Mouse (Mus musculus) forebrain, embryonic 16.5 days (tissue): Measurements from ENCODE around the gene Nsun4. TPM values are rescaled to one million over a fixed set of nuclear protein-coding genes. Genes with fewer than 3 reads are reported as not detected.

Experiments
- ATAC-seq: fragments of 200-750 bp; cut with Nextera tagmentation; 2 replicates; pipeline ENCODE4 v1.8.0; 2017; ENCODE audit warnings: mild to moderate bottlenecking, moderate library complexity
- H3K27ac ChIP-seq: fragments of 300-500 bp; sonication (generic); 2 replicates; pipeline ENCODE4 v1.5.1; 2014; ENCODE audit warnings: low read length, control low read depth
- H3K27me3 ChIP-seq: fragments of 300-500 bp; sonication (generic); replicated peaks from 2 replicates; pipeline ENCODE4 v1.6.1; 2014; ENCODE audit warnings: low read length; ENCODE audit not compliant: control insufficient read depth, insufficient read depth
- H3K36me3 ChIP-seq: fragments of 300-500 bp; sonication (generic); 2 replicates; pipeline ENCODE4 v1.6.1; 2014; ENCODE audit not compliant: control insufficient read depth, insufficient read depth
- H3K4me1 ChIP-seq: fragments of 300-500 bp; sonication (generic); replicated peaks from 2 replicates; pipeline ENCODE4 v1.6.1; 2014; ENCODE audit warnings: low read length; ENCODE audit not compliant: control insufficient read depth, insufficient read depth
- H3K4me2 ChIP-seq: fragments of 300-500 bp; sonication (generic); 2 replicates; pipeline ENCODE4 v1.6.1; 2014; ENCODE audit warnings: mild to moderate bottlenecking, low read length, control low read depth
- H3K4me3 ChIP-seq: fragments of 300-500 bp; sonication (generic); replicated peaks from 2 replicates; pipeline ENCODE4 v1.5.1; 2014; ENCODE audit warnings: mild to moderate bottlenecking, low read length, control low read depth
- H3K9ac ChIP-seq: fragments of 300-500 bp; sonication (generic); replicated peaks from 2 replicates; pipeline ENCODE4 v1.6.1; 2014; ENCODE audit warnings: low read depth, low read length, control low read depth
- H3K9me3 ChIP-seq: fragments of 300-500 bp; sonication (generic); 2 replicates; pipeline ENCODE4 v1.6.1; 2016; ENCODE audit warnings: low read length; ENCODE audit not compliant: control insufficient read depth
- WGBS: fragments of 180-500 bp; shearing (Covaris S2); extraction: QIAGEN DNeasy Blood & Tissue Kit; methylation state at CpG from one replicate; pipeline ENCODE4 v1.1.7; 2014; 5-methylcytosine and 5-hydroxymethylcytosine counted together
- polyA plus RNA-seq: library from polyadenylated mRNA; unstranded; fragments of >200 nt; fragmentation: Nextera tagmentation; extraction: Ambion mirVana; gene quantifications from 2 replicates; pipeline ENCODE4 v1.2.1, GENCODE M21; 2015

Nsun4 gene
- polyA plus RNA-seq, 1 experiment from 2014 or later = 13.2 TPM

GRCm38 (mm10) chr4:116017300-116017901, 36.3 kb downstream of the Nsun4 start:
- Histone ChIP-seq H3K4me2 (peak overlapping the region; percentile 97), H3K4me1 (peaks cover 7% of the 10 kb centered on the region), H3K9ac (peak overlapping the region; percentile 78), H3K36me3 (no peaks in the 10 kb centered on the region), H3K27ac (no peak overlapping the region), H3K4me3 (peak overlapping the region; percentile 71), H3K27me3 (peaks cover 27% of the 10 kb centered on the region), H3K9me3 (no peaks in the 10 kb centered on the region)
- under 1% methylated on average over 60 of the region's 60 CpGs for WGBS
- peak; percentile 89 for ATAC-seq

- H3K4me2 ChIP-seq = peak overlapping the region; percentile 97
- H3K9me3 ChIP-seq = no peaks in the 10 kb centered on the region
- ATAC-seq = no peak; the same call in 1 of the 2 replicates
- H3K4me3 ChIP-seq = peak overlapping the region; percentile 71
- H3K27me3 ChIP-seq = peaks cover 27% of the 10 kb centered on the region
- H3K27ac ChIP-seq = no peak overlapping the region
- H3K4me1 ChIP-seq = peaks cover 7% of the 10 kb centered on the region
- peak overlapping the region; percentile 78 for H3K9ac ChIP-seq
- 11% methylated on average over 16 of the region's 16 CpGs for WGBS
- H3K36me3 ChIP-seq = no peaks in the 10 kb centered on the region
Measured at GRCm38 (mm10) chr4:116016862-116017299, 36.8 kb downstream of the Nsun4 start.

GRCm38 (mm10) chr4:116016396-116016795, 37.3 kb downstream of the Nsun4 start:
- Histone ChIP-seq H3K9ac (no peak overlapping the region), H3K27ac (no peak overlapping the region), H3K27me3 (peaks cover 27% of the 10 kb centered on the region), H3K9me3 (no peaks in the 10 kb centered on the region), H3K36me3 (no peaks in the 10 kb centered on the region), H3K4me1 (peaks cover 7% of the 10 kb centered on the region), H3K4me3 (peak overlapping the region; percentile 71), H3K4me2 (peak overlapping the region; percentile 97)
- 55% methylated on average over 3 of the region's 3 CpGs for WGBS
- ATAC-seq = no peak

DNA sequence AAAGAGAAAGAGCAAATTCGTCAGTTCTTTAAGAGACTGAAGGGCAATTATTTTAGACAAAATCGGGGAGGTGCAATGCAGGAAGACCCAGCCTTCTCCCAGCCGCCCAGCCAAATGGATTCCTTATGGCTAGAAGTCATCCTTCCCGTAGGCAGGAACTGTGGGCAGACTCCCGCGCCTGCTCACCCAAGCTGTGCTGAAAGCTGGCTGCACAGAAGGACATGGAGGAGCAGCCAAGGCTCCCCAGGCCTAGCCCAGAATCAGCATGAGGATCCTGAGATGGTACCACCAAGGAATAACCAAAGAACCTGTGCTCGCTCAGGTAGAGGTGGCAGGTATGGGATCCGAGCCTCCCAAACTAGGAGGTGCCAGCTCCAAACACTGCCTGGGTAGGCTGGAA, 37.7 kb downstream of the Nsun4 start:
- Histone ChIP-seq H3K4me3 (no peak overlapping the region), H3K27me3 (peaks cover 27% of the 10 kb centered on the region)
- no peak for ATAC-seq

GRCm38 (mm10) chr4:116015502-116015901, 38.2 kb downstream of the Nsun4 start:
- Histone ChIP-seq H3K27ac (no peak overlapping the region), H3K9me3 (no peaks in the 10 kb centered on the region), H3K4me2 (no peak overlapping the region), H3K4me3 (no peak overlapping the region), H3K27me3 (peaks cover 27% of the 10 kb centered on the region), H3K36me3 (no peaks in the 10 kb centered on the region), H3K4me1 (peaks cover 7% of the 10 kb centered on the region), H3K9ac (no peak overlapping the region)
- ATAC-seq = no peak
- WGBS = 79% methylated on average over 5 of the region's 5 CpGs

More for the DNA sequence above, 37.7 kb downstream of the Nsun4 start:
- H3K4me2 ChIP-seq = no peak overlapping the region
- no peaks in the 10 kb centered on the region for H3K36me3 ChIP-seq
- no peak overlapping the region for H3K9ac ChIP-seq
- H3K4me1 ChIP-seq = peaks cover 7% of the 10 kb centered on the region
- H3K27ac ChIP-seq = no peak overlapping the region
- H3K9me3 ChIP-seq = no peaks in the 10 kb centered on the region
- 64% methylated on average over 8 of the region's 8 CpGs for WGBS

DNA sequence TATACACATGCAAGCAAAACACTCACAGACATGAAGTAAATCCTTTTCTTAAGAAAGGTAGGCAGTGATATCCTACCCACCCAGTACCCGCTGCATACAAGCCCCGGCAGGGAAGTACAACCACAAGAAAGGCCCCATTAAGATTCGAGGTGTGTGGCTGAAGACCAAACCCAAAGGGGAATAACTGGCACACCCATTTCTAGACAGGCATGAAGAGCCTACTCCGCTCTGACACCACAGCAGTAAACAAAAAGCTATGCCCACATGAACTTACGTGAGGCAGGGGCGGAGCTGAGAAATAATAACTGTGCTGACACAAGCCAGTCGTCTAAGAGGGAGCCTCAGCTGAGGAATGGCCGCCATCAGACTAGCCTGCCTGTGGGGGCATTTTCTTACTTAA, 43.5 kb downstream of the Nsun4 start:
- Histone ChIP-seq H3K9me3 (no peaks in the 10 kb centered on the region), H3K4me3 (no peak overlapping the region), H3K4me2 (no peak overlapping the region), H3K27ac (no peak overlapping the region), H3K4me1 (no peaks in the 10 kb centered on the region), H3K27me3 (peaks cover 4% of the 10 kb centered on the region; the same call in 1 of the 2 replicates), H3K9ac (no peak overlapping the region), H3K36me3 (no peaks in the 10 kb centered on the region)
- no peak for ATAC-seq
- 66% methylated on average over 8 of the region's 8 CpGs for WGBS

DNA sequence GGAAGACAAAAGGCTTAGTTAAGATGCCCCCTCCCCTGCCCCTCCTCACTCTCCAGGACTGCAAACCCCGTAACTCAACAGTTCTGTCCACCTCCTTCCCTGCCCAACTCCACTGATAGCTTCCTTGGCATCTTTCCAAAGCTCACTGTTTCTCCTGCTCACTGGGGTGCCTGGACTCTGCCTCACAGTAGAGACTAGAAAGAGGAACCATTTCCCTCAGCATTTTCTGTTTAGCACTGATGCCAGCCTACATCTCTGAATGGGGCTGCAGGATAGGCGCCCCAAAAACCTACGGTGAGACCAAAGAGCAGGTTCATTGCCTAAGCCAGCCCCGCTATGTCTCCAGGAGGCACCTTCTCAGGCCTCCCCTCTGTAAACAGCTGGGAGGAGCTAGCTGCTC, 52.5 kb downstream of the Nsun4 start:
- no peak overlapping the region for H3K9ac ChIP-seq
- H3K4me3 ChIP-seq = no peak overlapping the region
- WGBS = 61% methylated on average over 4 of the region's 4 CpGs
- no peaks in the 10 kb centered on the region for H3K9me3 ChIP-seq
- H3K27ac ChIP-seq = no peak overlapping the region
- H3K27me3 ChIP-seq = no peaks in the 10 kb centered on the region
- no peak for ATAC-seq
- no peaks in the 10 kb centered on the region for H3K4me1 ChIP-seq
- no peak overlapping the region for H3K4me2 ChIP-seq
- no peaks in the 10 kb centered on the region for H3K36me3 ChIP-seq

- Histone ChIP-seq H3K4me3 (no peak overlapping the region), H3K4me2 (no peak overlapping the region), H3K4me1 (no peaks in the 10 kb centered on the region), H3K9ac (no peak overlapping the region), H3K36me3 (no peaks in the 10 kb centered on the region), H3K27me3 (0 out of 2 replicates have a peak, but pooled peaks cover under 1% of the 10 kb centered on the region), H3K27ac (no peak overlapping the region), H3K9me3 (no peaks in the 10 kb centered on the region)
- WGBS = 54% methylated on average over 6 of the region's 6 CpGs
- ATAC-seq = no peak
Measured at GRCm38 (mm10) chr4:116000671-116001070, 53.0 kb downstream of the Nsun4 start.

GRCm38 (mm10) chr4:115996729-115997128, 56.9 kb downstream of the Nsun4 start:
- H3K9ac ChIP-seq = no peak overlapping the region
- H3K4me3 ChIP-seq = no peak overlapping the region
- no peak for ATAC-seq
- H3K36me3 ChIP-seq = no peaks in the 10 kb centered on the region
- 75% methylated on average over 4 of the region's 4 CpGs for WGBS
- no peak overlapping the region for H3K4me2 ChIP-seq
- 0 out of 2 replicates have a peak, but pooled peaks cover 3% of the 10 kb centered on the region for H3K27me3 ChIP-seq
- 0 out of 2 replicates have a peak, but pooled peaks cover 3% of the 10 kb centered on the region for H3K9me3 ChIP-seq
- H3K27ac ChIP-seq = no peak overlapping the region
- H3K4me1 ChIP-seq = no peaks in the 10 kb centered on the region
